Mouse (Mus musculus) ES-Bruce4 (cell line): Measurements from ENCODE around the gene Rplp0. TPM values are rescaled to one million over a fixed set of nuclear protein-coding genes. Genes with fewer than 3 reads are reported as not detected.
A peak's percentile ranks its signal among the peaks of the same experiment; 100 is the strongest.

Experiments used
- H3K27ac ChIP-seq: 2 replicates; pipeline ENCODE4 v1.5.1; 2012; ENCODE audit warnings: low read length, inconsistent platforms; ENCODE audit not compliant: insufficient read depth
- H3K27me3 ChIP-seq: 2 replicates; pipeline ENCODE4 v1.6.1; 2012; ENCODE audit warnings: mild to moderate bottlenecking, low read length, inconsistent platforms; ENCODE audit not compliant: control insufficient read depth, poor library complexity, insufficient read depth, severe bottlenecking
- H3K36me3 ChIP-seq: 2 replicates; pipeline ENCODE4 v1.6.1; 2012; ENCODE audit warnings: inconsistent platforms, mild to moderate bottlenecking, low read length, moderate library complexity; ENCODE audit not compliant: control insufficient read depth, poor library complexity, insufficient read depth, severe bottlenecking
- H3K4me1 ChIP-seq: one replicate; pipeline ENCODE4 v1.8.1; 2011; ENCODE audit warnings: low read length; ENCODE audit not compliant: control insufficient read depth, insufficient read depth
- H3K4me3 ChIP-seq: 2 replicates; pipeline ENCODE4 v1.5.1; 2011; ENCODE audit warnings: low read depth, mild to moderate bottlenecking, low read length
- H3K9ac ChIP-seq: 2 replicates; pipeline ENCODE4 v1.6.1; 2012; ENCODE audit warnings: low read depth, mild to moderate bottlenecking, inconsistent platforms; ENCODE audit not compliant: poor library complexity, severe bottlenecking
- H3K9me3 ChIP-seq: replicated peaks from 2 replicates; pipeline ENCODE4 v1.6.1; 2012; ENCODE audit warnings: mild to moderate bottlenecking, low read length, inconsistent platforms; ENCODE audit not compliant: control insufficient read depth, poor library complexity, insufficient read depth, severe bottlenecking
- CTCF ChIP-seq: IDR thresholded peaks from one replicate; pipeline ENCODE4 v1.8.1; 2011; ENCODE audit warnings: low read depth, low read length
- EP300 ChIP-seq: IDR thresholded peaks from 2 replicates; pipeline ENCODE4 v1.6.1; 2011; ENCODE audit warnings: low read depth, low read length; ENCODE audit not compliant: insufficient read depth
- POLR2A ChIP-seq: IDR thresholded peaks from one replicate; pipeline ENCODE4 v1.8.1; 2011; ENCODE audit warnings: low read length; ENCODE audit not compliant: insufficient read depth
- polyA plus RNA-seq: library from polyadenylated mRNA; stranded (reverse); fragments of >200 nt; gene quantifications from 2 replicates; pipeline ENCODE4 v1.2.4, GENCODE M21; 2011; ENCODE audit warnings: low read depth; ENCODE audit not compliant: missing spikeins, insufficient read depth, insufficient read length

Gene Rplp0
- polyA plus RNA-seq, result 3,041 and 3,060 TPM in 2 replicates

GRCm38 (mm10) chr5:115559237-115560101 lies at the start of gene Rplp0:
TSS of gene Rplp0 (plus strand) at chr5:115559467.
- H3K27me3 ChIP-seq, result no peaks in the 10 kb centered on the region
- TF ChIP-seq EP300 (no peak), POLR2A (peak; percentile 96), CTCF (peak; percentile 89)
- H3K4me1 ChIP-seq, result no peaks in the 10 kb centered on the region
- peak within 1 kb of the TSS; percentile 82 for H3K4me3 ChIP-seq
- H3K36me3 ChIP-seq, result peaks cover 38% of the 10 kb centered on the region
- H3K9me3 ChIP-seq, result no peaks in the 10 kb centered on the region
- peak within 1 kb of the TSS; percentile 43 for H3K27ac ChIP-seq
- peak within 1 kb of the TSS; percentile 94 for H3K9ac ChIP-seq

DNA sequence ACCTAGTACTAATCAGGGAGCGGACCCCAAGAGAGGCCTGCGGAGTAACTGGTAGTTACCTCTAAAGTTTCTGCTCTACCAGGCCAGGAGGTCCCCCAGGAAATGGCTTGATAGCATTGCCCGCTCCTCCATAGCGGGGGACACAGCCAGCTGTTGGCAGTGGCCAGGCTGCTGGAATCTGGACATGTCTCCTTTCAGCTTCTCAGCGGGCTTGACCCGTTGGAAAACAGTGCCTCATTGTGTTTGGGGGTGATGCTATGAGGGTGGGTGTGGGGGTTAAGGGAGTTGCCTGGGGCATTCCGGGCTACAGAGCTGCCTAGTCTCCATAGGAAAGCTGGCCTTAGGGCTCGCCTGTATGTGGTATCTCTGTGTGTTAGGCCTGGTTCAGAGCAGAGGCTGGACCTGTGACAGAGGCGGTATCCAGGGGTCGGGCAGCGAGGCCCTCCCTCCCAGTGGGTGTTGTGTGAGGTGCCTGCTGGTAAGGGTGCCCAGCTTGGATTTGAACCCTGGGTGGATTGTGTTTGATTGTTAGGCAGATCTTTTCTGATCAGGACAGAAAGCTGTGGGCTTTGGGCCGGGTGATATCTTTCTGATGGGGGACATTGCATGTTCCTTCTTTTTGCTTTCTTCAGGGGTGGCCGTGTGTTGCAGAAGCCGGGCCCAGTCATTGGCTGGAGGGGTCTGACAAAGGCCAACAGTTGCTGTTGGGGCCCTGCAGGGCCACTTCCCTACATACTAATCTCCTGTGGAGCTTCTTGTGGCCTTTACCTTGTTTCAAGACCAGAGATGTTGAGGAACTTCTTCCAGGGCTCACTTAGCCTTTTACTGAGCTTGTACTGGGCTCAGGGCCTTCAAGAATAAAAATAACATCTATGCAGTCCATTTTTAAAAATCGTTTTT lies 49.2 kb upstream of the Rplp0 start:
- peaks cover 7% of the 10 kb centered on the region for H3K4me1 ChIP-seq
- H3K9ac ChIP-seq, result peak overlapping the region; percentile 8; the same call in 1 of the 2 replicates
- no peaks in the 10 kb centered on the region for H3K27me3 ChIP-seq
- H3K36me3 ChIP-seq, result no peaks in the 10 kb centered on the region
- no peaks in the 10 kb centered on the region for H3K9me3 ChIP-seq
- no peak for TF ChIP-seq POLR2A
- TF ChIP-seq EP300, result no peak
- no peak for TF ChIP-seq CTCF
- H3K4me3 ChIP-seq, result no peak overlapping the region
- H3K27ac ChIP-seq, result no peak overlapping the region

DNA sequence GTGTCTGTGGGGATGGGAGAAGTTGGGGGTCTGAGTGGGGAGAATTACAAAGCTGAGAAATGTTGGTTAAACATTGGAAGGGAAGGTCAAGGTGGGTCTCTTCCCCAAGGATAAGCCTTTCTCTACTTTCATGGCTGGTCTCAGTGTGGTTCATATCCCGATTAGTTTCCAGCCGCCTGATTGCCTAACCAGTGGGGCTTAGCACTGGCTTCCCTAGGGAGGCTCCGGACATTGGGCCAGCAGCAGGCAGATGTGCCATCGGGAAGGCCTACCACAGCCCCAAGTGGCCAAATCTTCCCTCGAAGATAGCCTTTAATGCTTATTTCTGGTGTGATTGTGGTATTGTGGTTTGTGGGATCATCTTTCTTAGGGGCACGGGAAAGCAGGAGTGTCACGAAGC lies 46.9 kb upstream of the Rplp0 start:
- H3K27ac ChIP-seq, result no peak overlapping the region
- H3K9ac ChIP-seq, result no peak overlapping the region
- no peaks in the 10 kb centered on the region for H3K9me3 ChIP-seq
- H3K4me1 ChIP-seq, result peaks cover 8% of the 10 kb centered on the region
- TF ChIP-seq POLR2A, result no peak
- no peak for TF ChIP-seq EP300
- no peak for TF ChIP-seq CTCF
- H3K36me3 ChIP-seq, result no peaks in the 10 kb centered on the region
- H3K4me3 ChIP-seq, result no peak overlapping the region
- no peaks in the 10 kb centered on the region for H3K27me3 ChIP-seq

DNA sequence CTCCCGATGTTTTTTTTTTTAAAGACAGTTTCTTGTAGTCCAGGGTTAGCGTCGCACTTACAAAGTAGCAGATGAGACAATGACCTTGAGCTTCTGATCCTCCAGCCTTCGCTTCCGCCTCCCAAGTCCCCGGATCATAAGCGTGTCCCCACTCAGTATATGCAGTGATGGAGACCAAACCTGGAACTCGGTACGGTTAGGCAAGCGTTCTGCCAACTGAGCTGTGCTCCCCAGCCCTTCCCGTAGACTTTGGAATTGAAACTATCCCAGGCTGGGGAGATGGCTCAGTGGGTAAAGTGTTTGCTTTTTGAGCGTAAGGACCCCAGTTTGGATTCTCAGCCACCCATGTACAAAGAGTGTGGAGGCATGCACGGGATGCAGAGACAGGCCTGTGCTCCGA lies 46.0 kb upstream of the Rplp0 start:
- Histone ChIP-seq H3K4me3 (no peak overlapping the region), H3K9me3 (no peaks in the 10 kb centered on the region), H3K27ac (no peak overlapping the region), H3K4me1 (peaks cover 8% of the 10 kb centered on the region), H3K36me3 (no peaks in the 10 kb centered on the region), H3K27me3 (no peaks in the 10 kb centered on the region), H3K9ac (no peak overlapping the region)
- no peak for TF ChIP-seq CTCF
- no peak for TF ChIP-seq POLR2A
- TF ChIP-seq EP300, result no peak

DNA sequence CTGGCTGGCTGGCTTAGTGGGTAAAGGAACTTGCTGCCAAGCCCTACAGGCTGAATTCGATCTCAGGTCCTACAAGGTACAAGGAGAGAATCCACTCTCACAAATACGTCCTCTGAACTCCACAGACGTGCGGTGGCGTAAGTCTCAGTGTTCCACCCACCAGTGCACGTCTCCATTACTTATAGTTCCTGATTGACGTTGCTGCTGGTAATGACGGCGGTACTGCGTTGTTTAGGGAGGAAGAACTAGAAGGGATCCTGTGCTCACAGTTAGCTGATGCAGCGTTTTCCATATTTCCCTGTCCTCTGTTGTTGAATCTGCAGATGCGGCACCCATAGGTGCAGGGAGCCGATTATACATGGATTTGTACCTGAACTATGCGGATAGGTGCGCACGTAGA lies 45.5 kb upstream of the Rplp0 start:
- H3K27ac ChIP-seq, result no peak overlapping the region
- H3K9me3 ChIP-seq, result no peaks in the 10 kb centered on the region
- H3K27me3 ChIP-seq, result no peaks in the 10 kb centered on the region
- no peak overlapping the region for H3K9ac ChIP-seq
- H3K4me3 ChIP-seq, result no peak overlapping the region
- peaks cover 8% of the 10 kb centered on the region for H3K4me1 ChIP-seq
- TF ChIP-seq POLR2A (no peak), EP300 (no peak), CTCF (no peak)
- H3K36me3 ChIP-seq, result no peaks in the 10 kb centered on the region
